Mouse (Mus musculus) liver, embryonic 13.5 days (tissue): ENCODE data around the gene Smim23. TPM values are rescaled to one million over a fixed set of nuclear protein-coding genes. Genes with fewer than 3 reads are reported as not detected.

ENCODE experiments used
- ATAC-seq: fragments of 200-750 bp; cut with Nextera tagmentation; 2 replicates; pipeline ENCODE4 v1.8.0; 2017; ENCODE audit warnings: low read depth, mild to moderate bottlenecking, moderate number of reproducible peaks, moderate library complexity
- DNase-seq: peaks from one replicate; pipeline ENCODE4 v3.0.0; 2022
- H3K27ac ChIP-seq: fragments of 300-500 bp; sonication (generic); 2 replicates; pipeline ENCODE4 v1.5.1; 2015; ENCODE audit warnings: moderate library complexity, mild to moderate bottlenecking, inconsistent platforms
- H3K27me3 ChIP-seq: fragments of 300-500 bp; sonication (generic); 2 replicates; pipeline ENCODE4 v1.6.1; 2015; ENCODE audit warnings: mild to moderate bottlenecking, inconsistent platforms
- H3K36me3 ChIP-seq: fragments of 300-500 bp; sonication (generic); 2 replicates; pipeline ENCODE4 v1.6.1; 2015; ENCODE audit warnings: mild to moderate bottlenecking, inconsistent platforms
- H3K4me1 ChIP-seq: fragments of 300-500 bp; sonication (generic); replicated peaks from 2 replicates; pipeline ENCODE4 v1.6.1; 2015; ENCODE audit warnings: inconsistent platforms
- H3K4me2 ChIP-seq: fragments of 300-500 bp; sonication (generic); 2 replicates; pipeline ENCODE4 v1.6.1; 2015; ENCODE audit warnings: inconsistent platforms, mild to moderate bottlenecking, moderate library complexity
- H3K4me3 ChIP-seq: fragments of 300-500 bp; sonication (generic); replicated peaks from 2 replicates; pipeline ENCODE4 v1.5.1; 2015; ENCODE audit warnings: mild to moderate bottlenecking, inconsistent platforms
- H3K9ac ChIP-seq: fragments of 300-500 bp; sonication (generic); 2 replicates; pipeline ENCODE4 v1.6.1; 2015; ENCODE audit warnings: mild to moderate bottlenecking, inconsistent platforms
- H3K9me3 ChIP-seq: fragments of 300-500 bp; sonication (generic); replicated peaks from 2 replicates; pipeline ENCODE4 v1.6.1; 2016; ENCODE audit warnings: inconsistent platforms
- WGBS: fragments of 180-500 bp; shearing (Covaris S2); methylation state at CpG from one replicate; pipeline ENCODE4 v1.1.7; 2015; ENCODE audit not compliant: insufficient replicate concordance; 5-methylcytosine and 5-hydroxymethylcytosine counted together
- polyA plus RNA-seq: library from polyadenylated mRNA; unstranded; fragments of >200 nt; fragmentation: Nextera tagmentation; extraction: Ambion mirVana; gene quantifications from 2 replicates; pipeline ENCODE4 v1.2.1, GENCODE M21; 2015

Gene Smim23
- not detected in 2 replicates for polyA plus RNA-seq

GRCm38 (mm10) chr11:32824505-32824904 is at the start of gene Smim23:
Gene Smim23 (minus strand): TSS chr11:32824605.
- Histone ChIP-seq H3K27ac (no peak within 1 kb of the TSS), H3K4me2 (no peak within 1 kb of the TSS), H3K9ac (no peak within 1 kb of the TSS), H3K9me3 (no peaks in the 10 kb centered on the region), H3K36me3 (no peaks in the 10 kb centered on the region), H3K4me3 (no peak within 1 kb of the TSS), H3K27me3 (no peaks in the 10 kb centered on the region), H3K4me1 (no peaks in the 10 kb centered on the region)
- no peak for ATAC-seq
- no peak for DNase-seq
- WGBS, result 73% methylated on average over 1 of the region's 1 CpGs

- WGBS, result 62% methylated on average over 10 of the region's 10 CpGs
- no peaks in the 10 kb centered on the region for H3K4me1 ChIP-seq
- DNase-seq (no peak), ATAC-seq (no peak)
- no peaks in the 10 kb centered on the region for H3K36me3 ChIP-seq
- no peak overlapping the region for H3K27ac ChIP-seq
- H3K9me3 ChIP-seq, result 0 out of 2 replicates have a peak, but pooled peaks cover 3% of the 10 kb centered on the region
- no peak overlapping the region for H3K4me3 ChIP-seq
- H3K9ac ChIP-seq, result no peak overlapping the region
- no peak overlapping the region for H3K4me2 ChIP-seq
- H3K27me3 ChIP-seq, result no peaks in the 10 kb centered on the region
These were observed 44.4 kb upstream of the Smim23 start for GRCm38 (mm10) chr11:32868619-32869383.

- ATAC-seq (no peak), DNase-seq (no peak)
- H3K4me3 ChIP-seq, result no peak overlapping the region
- WGBS, result 75% methylated on average over 5 of the region's 5 CpGs
- H3K27ac ChIP-seq, result no peak overlapping the region
- H3K27me3 ChIP-seq, result no peaks in the 10 kb centered on the region
- no peak overlapping the region for H3K4me2 ChIP-seq
- H3K4me1 ChIP-seq, result no peaks in the 10 kb centered on the region
- no peak overlapping the region for H3K9ac ChIP-seq
- H3K36me3 ChIP-seq, result no peaks in the 10 kb centered on the region
- H3K9me3 ChIP-seq, result no peaks in the 10 kb centered on the region
These were observed 40.2 kb upstream of the Smim23 start for GRCm38 (mm10) chr11:32864615-32865014.

GRCm38 (mm10) chr11:32857418-32857879 is 33.0 kb upstream of the Smim23 start:
- Histone ChIP-seq H3K27me3 (no peaks in the 10 kb centered on the region), H3K36me3 (no peaks in the 10 kb centered on the region), H3K27ac (no peak overlapping the region), H3K4me3 (no peak overlapping the region), H3K9ac (no peak overlapping the region), H3K4me1 (no peaks in the 10 kb centered on the region), H3K4me2 (no peak overlapping the region), H3K9me3 (no peaks in the 10 kb centered on the region)
- 36% methylated on average over 8 of the region's 8 CpGs for WGBS
- DNase-seq, result no peak
- ATAC-seq, result no peak

- no peak overlapping the region for H3K4me2 ChIP-seq
These were observed 22.3 kb upstream of the Smim23 start for GRCm38 (mm10) chr11:32846682-32847222.

GRCm38 (mm10) chr11:32841169-32841568 is 16.8 kb upstream of the Smim23 start:
- Histone ChIP-seq H3K27me3 (no peaks in the 10 kb centered on the region), H3K27ac (no peak overlapping the region), H3K36me3 (no peaks in the 10 kb centered on the region), H3K4me3 (no peak overlapping the region), H3K4me1 (peaks cover 3% of the 10 kb centered on the region; the same call in 1 of the 2 replicates), H3K9ac (no peak overlapping the region), H3K9me3 (no peaks in the 10 kb centered on the region), H3K4me2 (no peak overlapping the region)
- 67% methylated on average over 5 of the region's 5 CpGs for WGBS
- DNase-seq (no peak), ATAC-seq (no peak)

More at GRCm38 (mm10) chr11:32846682-32847222, 22.3 kb upstream of the Smim23 start:
- no peak overlapping the region for H3K27ac ChIP-seq
- no peak for DNase-seq
- H3K9ac ChIP-seq, result no peak overlapping the region
- H3K4me1 ChIP-seq, result no peaks in the 10 kb centered on the region
- no peaks in the 10 kb centered on the region for H3K27me3 ChIP-seq
- ATAC-seq, result no peak
- 54% methylated on average over 20 of the region's 20 CpGs for WGBS
- H3K9me3 ChIP-seq, result no peaks in the 10 kb centered on the region
- H3K36me3 ChIP-seq, result no peaks in the 10 kb centered on the region
- no peak overlapping the region for H3K4me3 ChIP-seq

- Histone ChIP-seq H3K4me2 (no peak overlapping the region), H3K27ac (no peak overlapping the region), H3K9me3 (no peaks in the 10 kb centered on the region), H3K9ac (no peak overlapping the region), H3K4me1 (peaks cover 3% of the 10 kb centered on the region; the same call in 1 of the 2 replicates), H3K4me3 (no peak overlapping the region), H3K27me3 (no peaks in the 10 kb centered on the region), H3K36me3 (no peaks in the 10 kb centered on the region)
- DNase-seq, result no peak
- no peak for ATAC-seq
- 66% methylated on average over 9 of the region's 9 CpGs for WGBS
These were observed 15.9 kb upstream of the Smim23 start for GRCm38 (mm10) chr11:32840256-32840655.

GRCm38 (mm10) chr11:32835022-32835421 is 10.6 kb upstream of the Smim23 start:
- Histone ChIP-seq H3K4me2 (no peak overlapping the region), H3K4me1 (peaks cover 3% of the 10 kb centered on the region; the same call in 1 of the 2 replicates), H3K27me3 (no peaks in the 10 kb centered on the region), H3K36me3 (no peaks in the 10 kb centered on the region), H3K9ac (no peak overlapping the region), H3K27ac (no peak overlapping the region), H3K9me3 (no peaks in the 10 kb centered on the region), H3K4me3 (no peak overlapping the region)
- 40% methylated on average over 8 of the region's 8 CpGs for WGBS
- ATAC-seq (no peak), DNase-seq (no peak)

- no peak for ATAC-seq
- WGBS, result 56% methylated on average over 13 of the region's 13 CpGs
These were observed 10.0 kb upstream of the Smim23 start for GRCm38 (mm10) chr11:32834367-32834918.

GRCm38 (mm10) chr11:32817566-32817965 is 6.8 kb downstream of the Smim23 start:
- WGBS, result 79% methylated on average over 12 of the region's 12 CpGs
- DNase-seq (no peak), ATAC-seq (no peak)
- no peaks in the 10 kb centered on the region for H3K9me3 ChIP-seq
- no peak overlapping the region for H3K9ac ChIP-seq
- no peaks in the 10 kb centered on the region for H3K27me3 ChIP-seq
- no peaks in the 10 kb centered on the region for H3K4me1 ChIP-seq
- H3K27ac ChIP-seq, result no peak overlapping the region
- no peak overlapping the region for H3K4me2 ChIP-seq
- no peaks in the 10 kb centered on the region for H3K36me3 ChIP-seq
- H3K4me3 ChIP-seq, result no peak overlapping the region

More at GRCm38 (mm10) chr11:32834367-32834918, 10.0 kb upstream of the Smim23 start:
- H3K4me1 ChIP-seq, result peaks cover 3% of the 10 kb centered on the region; the same call in 1 of the 2 replicates
- H3K36me3 ChIP-seq, result no peaks in the 10 kb centered on the region
- no peak overlapping the region for H3K9ac ChIP-seq
- DNase-seq, result no peak
- H3K9me3 ChIP-seq, result no peaks in the 10 kb centered on the region
- no peak overlapping the region for H3K27ac ChIP-seq
- H3K27me3 ChIP-seq, result no peaks in the 10 kb centered on the region
- no peak overlapping the region for H3K4me3 ChIP-seq
- no peak overlapping the region for H3K4me2 ChIP-seq

- ATAC-seq (no peak), DNase-seq (no peak)
- WGBS, result 74% methylated on average over 8 of the region's 8 CpGs
- no peak overlapping the region for H3K4me3 ChIP-seq
- no peaks in the 10 kb centered on the region for H3K9me3 ChIP-seq
- no peaks in the 10 kb centered on the region for H3K36me3 ChIP-seq
- H3K27me3 ChIP-seq, result no peaks in the 10 kb centered on the region
- no peak overlapping the region for H3K9ac ChIP-seq
- no peak overlapping the region for H3K4me2 ChIP-seq
- no peak overlapping the region for H3K27ac ChIP-seq
- no peaks in the 10 kb centered on the region for H3K4me1 ChIP-seq
These were observed 10.1 kb downstream of the Smim23 start for GRCm38 (mm10) chr11:32814286-32814685.
